Mouse (Mus musculus) G1E-ER4 (cell line): ENCODE results near the gene Nabp1. TPM values are rescaled to one million over a fixed set of nuclear protein-coding genes. Genes with fewer than 3 reads are reported as not detected.

ENCODE experiments used
- GATA1 ChIP-seq: IDR thresholded peaks from one replicate; pipeline ENCODE4 v1.8.0; 2012; ENCODE audit warnings: low read length, inconsistent platforms
- polyA plus RNA-seq: library from polyadenylated mRNA; stranded (reverse); fragments of >175 nt; gene quantifications from 2 replicates; pipeline ENCODE4 v1.2.3, GENCODE M21; 2012

Nabp1 gene
- polyA plus RNA-seq, 1 experiment = 5.3 TPM

DNA sequence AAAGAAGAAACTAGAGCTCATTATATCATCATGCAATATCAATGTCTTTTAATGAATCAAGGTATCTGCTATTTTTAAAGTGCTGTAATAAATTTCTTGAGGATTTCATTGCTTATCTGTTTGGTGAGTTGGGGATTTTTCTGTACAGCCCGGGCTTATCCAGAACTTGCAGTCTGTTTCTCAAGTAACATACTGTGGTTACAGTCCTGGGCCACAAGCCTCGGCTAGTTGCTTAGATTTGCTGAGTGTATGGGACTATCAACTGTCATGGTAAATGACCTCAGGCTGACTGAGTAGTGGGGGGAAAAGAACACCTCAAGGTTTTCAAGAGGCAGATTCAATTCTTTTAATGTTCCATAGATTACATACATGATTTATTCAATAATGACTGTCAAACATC is 24.8 kb upstream of the Nabp1 start:
- TF ChIP-seq GATA1 = no peak

DNA sequence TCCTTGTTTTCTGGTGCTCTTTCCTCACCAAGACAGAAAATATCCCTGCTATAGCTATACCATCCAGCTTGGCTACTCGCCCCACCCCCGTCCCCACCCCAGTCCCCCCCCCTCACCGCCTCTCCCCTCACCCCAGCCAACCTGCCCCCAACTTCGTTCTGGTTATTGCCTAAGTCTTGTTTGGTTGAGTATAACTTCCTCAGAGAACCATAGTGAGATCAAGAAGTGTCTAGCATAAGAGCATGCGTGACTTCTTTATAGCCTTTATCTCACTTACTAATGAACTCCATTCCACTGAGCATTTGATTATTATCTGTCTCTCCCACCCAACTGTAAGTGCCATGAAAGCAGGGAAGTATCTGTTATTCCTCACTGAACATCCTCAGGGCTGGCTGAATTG is 24.1 kb upstream of the Nabp1 start:
- no peak for TF ChIP-seq GATA1

DNA sequence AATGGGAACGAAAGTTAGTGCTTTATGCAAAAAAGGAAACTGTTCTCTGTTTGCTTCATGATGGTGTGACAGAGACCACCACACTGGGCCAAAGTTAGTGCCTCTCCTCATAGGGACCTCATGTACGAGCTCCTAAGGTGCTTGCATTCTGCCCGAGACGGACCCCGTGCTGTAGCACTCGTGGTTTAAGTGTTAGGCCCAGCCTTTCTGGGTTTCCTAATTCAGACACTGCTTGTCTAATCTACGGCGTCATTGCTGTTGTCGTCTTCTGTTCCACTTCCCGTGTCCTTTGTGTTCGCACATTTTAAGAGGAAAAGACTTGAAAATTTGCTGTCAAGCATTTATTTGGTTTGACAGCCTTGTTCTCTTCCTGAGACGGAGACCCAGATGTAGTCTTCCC is 23.0 kb upstream of the Nabp1 start:
- no peak for TF ChIP-seq GATA1

DNA sequence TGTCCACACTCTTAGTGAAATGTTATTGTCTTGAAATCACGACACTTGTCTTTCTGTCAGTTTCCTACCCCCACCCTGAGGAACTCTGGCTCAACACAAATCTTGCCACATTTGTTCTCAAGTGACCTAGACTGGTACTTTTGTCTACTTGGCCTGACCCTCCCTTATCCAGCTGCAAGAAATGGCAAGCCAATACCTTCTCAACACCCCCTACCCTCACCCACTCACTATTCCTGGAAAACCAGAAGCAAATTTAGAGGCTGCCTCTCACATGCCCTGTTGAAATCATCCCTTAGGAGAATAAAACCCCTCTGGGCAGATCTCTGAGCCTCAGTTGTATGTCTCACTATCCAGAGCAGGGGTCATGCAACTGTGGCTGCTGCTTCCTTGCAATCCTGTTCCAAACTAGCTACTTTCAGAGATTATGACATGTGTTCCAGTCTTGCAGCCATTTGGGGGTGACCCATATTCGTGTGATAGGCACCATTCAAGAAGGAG is 20.4 kb upstream of the Nabp1 start:
- TF ChIP-seq GATA1 = no peak

DNA sequence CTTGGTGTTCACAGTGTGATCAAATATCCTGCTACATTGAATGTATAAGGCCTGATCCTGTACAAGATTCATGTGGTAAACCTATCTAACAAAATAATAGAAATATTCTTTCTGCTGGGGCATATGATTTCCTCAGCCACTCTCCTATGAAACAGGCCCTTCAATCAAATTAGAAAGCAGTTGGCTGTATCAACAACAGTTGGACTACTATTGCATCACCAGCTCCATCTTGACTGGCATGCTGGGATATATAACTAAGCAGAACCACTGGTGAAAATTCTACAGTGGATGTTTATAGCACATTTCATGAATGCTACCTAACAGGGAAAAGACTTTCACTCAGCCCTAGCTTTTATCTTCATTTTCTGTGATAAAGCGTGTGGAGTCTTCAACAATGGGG is 17.9 kb upstream of the Nabp1 start:
- no peak for TF ChIP-seq GATA1

DNA sequence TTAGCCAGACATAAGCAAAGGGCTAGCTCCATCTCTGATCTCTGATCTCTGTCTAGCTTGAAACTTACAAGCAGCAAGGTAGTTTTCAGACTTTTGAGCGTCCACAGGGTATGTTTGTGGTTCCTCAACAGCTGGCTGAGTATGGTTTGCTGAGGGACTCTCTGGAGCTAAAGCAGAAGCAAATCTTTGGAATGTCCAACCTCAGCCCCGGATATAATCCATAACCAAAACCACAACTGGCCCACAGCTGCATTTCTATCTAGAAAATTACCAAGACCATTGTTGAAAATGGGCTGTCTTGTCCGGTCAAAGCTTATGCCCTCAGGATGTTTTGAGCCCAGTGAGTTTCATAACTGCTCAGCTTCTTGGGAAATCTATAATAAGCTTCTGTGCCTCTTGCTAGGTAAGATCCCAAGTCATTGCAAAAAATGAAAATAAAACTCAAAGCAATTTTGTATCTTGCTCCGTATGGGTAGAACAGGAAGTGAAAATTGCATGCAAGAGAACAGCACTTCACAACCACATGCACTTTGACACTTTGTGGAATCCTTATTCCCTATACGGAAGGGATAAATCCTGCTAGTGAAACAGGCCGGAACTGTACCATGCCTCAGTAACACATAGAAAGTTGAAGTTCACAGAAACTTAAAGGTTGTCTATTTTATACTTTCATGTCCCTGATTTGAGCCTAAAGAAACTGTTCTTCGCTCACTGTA is 15.5 kb upstream of the Nabp1 start:
- no peak for TF ChIP-seq GATA1

DNA sequence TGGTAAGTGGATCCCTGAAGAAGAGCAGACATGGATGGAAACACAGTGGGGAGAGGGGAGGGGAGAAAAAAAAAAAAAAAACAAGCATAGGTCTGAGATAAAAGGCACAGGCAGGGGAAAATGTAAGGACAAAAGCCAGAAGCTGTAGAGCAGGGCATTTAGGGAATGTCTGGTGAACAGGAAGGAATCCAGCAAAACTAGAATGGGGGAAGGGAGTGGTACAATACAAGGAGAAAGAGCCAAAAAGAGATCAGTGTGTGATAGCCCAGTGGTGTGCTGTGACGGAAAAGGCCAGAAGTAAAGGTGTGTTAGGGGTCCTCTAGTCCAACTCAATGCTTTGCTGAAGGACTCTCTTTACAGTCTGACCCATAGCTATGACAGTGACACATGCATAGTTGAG is 8.1 kb upstream of the Nabp1 start:
- TF ChIP-seq GATA1 = no peak

DNA sequence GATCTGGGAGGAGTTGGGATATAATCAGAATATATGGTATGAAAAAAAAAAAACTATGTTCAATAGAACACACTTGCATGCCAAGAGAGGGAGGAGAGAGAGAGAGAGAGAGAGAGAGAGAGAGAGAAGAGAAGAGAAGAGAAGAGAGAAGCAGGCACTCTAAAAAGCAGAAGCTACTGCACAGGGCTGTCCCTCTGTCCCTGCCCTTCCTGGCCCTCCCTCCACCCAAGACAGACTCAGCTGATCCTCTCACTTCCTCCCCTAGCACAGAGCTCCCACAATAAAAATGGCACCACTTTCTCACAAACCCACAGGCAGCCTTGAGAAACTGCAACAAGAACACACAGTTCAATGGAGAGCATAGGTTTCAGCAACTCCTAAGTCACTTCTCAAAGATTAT is 2.2 kb upstream of the Nabp1 start:
- TF ChIP-seq GATA1 = no peak

DNA sequence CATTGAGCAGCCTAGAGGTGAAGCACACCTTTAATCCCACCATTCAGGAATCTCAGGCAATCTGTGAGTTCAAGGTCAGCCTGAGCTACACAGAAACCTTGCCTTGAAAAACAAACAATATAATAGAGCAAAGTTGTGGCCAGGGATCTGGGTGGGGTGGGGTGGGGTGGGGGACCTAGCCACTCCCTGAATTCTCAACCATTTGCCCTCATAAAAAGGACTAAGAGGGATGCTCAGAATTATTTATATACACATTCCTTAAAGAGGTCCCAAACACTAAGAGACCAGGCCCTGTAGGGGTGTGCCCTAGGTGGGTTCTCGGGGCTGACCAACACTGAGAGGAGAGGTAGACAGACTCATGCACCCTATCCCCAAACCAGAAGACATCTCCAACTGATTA is 1.5 kb upstream of the Nabp1 start:
- no peak for TF ChIP-seq GATA1

DNA sequence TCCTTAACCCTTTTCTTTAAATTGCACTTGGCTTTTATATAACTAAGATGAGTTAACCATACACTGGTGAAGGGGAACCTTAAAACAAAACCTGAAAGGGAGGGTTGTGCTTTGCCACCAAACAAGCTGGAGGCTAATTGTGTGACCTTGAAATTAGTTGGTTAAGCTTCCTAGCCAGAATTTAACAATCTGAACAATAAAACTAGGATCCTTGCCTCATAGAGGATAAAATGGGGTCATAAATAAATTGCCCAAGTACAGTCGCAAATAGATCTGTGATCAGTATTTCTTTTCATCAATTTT is 753 bp upstream of the Nabp1 start:
- no peak for TF ChIP-seq GATA1

DNA sequence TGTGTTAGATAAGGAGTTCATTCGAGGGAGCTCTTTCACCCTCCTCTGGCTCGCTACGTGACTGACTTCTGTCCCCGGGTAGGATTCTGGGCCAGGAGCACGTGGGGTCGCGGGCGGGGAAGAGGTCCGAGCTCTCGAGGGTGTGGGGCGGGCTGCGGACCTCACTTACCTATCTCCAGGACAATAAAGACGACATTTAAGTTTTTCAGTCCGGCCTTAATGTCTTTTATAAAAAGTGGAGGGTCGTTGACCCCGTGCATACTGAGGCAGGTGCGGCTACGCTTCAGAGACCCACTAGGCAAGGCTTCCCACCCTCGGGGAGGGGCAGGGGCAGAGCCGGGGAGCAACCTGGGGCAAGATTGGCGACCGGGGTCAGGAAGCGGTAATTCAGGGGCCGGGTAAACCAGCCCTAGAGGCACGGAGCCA is 556 bp downstream of the Nabp1 start:
- no peak for TF ChIP-seq GATA1

DNA sequence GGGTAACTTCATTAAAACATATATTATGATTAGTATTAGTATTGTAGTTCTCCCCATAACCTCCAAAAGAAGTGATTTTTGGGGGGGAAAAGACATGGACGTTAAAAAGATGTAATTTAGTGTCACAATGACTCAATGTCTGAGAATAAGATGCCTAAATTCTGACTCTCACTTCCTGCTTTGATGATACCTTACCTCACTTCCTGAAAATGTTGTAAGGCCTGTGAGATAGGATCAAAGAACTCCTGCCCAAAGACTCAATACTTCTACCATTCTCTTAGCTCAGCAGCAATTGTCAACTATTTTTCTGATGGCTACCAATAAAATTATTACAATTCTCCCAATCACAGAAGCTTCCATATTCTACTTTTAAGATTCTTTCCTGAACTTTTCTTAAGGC is 1.8 kb downstream of the Nabp1 start:
- TF ChIP-seq GATA1 = no peak

DNA sequence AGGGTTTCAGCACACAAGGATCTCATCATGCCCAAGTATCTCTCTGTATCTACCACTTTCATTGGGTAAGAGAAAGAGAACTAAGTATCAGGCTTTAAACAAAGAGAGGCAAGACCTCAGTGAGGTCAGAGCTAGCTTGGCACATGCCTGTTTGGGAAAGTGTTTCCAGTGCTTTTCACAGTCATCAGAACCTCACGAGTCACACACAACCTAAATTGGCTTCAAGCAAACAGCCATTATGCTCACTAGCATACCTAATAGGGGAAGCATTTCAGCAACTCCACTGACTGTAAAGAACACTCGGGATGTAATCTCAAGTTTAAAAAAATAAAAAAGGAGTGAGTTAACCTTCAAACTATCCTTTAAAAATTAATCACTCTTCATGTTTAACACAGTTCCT is 10.1 kb downstream of the Nabp1 start:
- TF ChIP-seq GATA1 = no peak

DNA sequence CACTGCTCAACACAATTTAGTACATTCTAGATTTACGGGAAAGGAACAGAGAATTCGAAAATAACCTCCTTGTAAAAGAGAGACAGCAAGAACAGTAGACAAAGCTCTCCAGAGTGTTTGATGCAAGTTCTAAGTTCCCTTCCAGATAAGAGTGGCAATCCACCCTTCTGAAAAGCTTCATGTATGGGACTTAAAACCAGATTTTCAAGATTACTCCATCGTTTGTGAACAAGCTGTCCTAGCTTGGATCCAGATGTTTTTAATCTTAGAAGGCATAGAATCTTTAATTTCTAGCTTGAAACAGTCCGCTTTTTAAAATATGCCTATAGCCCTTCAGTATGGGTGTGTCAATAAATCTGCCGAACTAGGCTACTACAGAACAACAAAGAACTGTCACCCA is 11.0 kb downstream of the Nabp1 start:
- no peak for TF ChIP-seq GATA1

DNA sequence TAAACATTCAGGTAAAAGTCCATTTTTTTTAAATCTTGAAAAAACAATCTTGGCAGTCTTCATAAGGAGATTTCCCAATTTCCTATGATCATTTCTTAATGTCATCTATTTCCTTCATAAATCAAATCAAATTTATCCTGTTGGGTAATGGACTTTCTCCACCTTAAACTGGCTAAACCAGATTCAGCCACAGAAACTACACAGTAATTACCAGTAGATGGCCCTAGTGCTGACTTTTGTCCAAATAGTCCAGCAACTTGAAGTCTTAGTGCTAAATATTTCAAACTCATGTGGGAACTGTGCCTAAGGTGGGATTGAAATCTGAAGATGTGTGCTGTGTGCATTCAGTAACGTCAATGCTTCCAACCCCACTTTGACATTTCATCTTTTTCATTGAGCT is 11.8 kb downstream of the Nabp1 start:
- no peak for TF ChIP-seq GATA1

DNA sequence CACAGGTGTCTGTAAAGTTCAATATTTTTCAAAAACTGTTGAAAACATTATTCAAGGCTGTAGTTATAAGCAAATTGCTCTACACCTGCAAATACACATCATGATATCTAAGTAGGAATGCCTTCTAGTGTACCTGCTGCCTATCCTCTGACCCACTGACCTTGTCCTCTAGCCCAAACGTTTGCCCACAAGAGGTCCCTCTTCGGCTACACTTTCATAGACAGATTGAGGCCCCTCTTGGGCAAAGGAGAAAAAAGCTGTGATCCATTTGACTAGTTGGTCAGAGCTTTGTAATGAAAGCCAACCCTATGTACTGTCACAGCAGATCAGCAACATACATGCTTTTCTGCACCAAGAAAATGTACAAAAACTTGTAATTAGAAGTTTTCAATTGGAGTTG is 12.9 kb downstream of the Nabp1 start:
- no peak for TF ChIP-seq GATA1

DNA sequence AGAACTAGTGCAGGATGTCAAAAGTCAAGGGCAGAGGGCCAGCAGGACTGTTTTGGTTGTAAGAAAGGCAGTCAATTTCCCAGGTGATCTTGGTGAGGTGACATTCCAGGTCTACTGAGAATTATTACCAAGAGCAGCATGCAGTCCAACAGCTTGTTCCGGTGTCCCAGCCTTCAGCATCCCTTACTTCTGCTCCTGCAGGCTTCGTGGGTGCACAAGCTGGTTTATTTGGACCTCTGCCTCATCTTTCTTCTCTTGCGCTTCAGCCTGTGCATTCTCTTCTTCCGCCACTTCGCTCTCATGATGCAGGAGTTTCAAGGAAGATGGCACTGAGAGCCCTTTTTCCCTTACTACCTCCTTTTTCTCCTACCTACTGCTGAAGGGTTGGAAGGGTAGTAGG is 15.2 kb downstream of the Nabp1 start:
- TF ChIP-seq GATA1 = no peak
